Mouse (Mus musculus): ENCODE measurements around the gene Rasa1. TPM values are rescaled to one million over a fixed set of nuclear protein-coding genes. Genes with fewer than 3 reads are reported as not detected.

Rasa1 gene
- 10 to 100 TPM; 66.0 to 67.1 TPM for total RNA-seq (2021)
- long read RNA-seq, full-length matches to known transcripts: 55 of 62 reads
- long read RNA-seq, partial matches to known transcripts: 3 of 62 reads
- long read RNA-seq, other reads (novel, unspliced or antisense): 4 of 62 reads

GRCm38 (mm10) chr13:85288843-85289713 is at the start of gene Rasa1:
Gene Rasa1 (minus strand): TSS chr13:85289130.
- peak; percentile 91 to 94 for DNase-seq (ENCODE audit: low spot score in 2 of 2)

GRCm38 (mm10) chr13:85311547-85311946 is 22.6 kb upstream of the Rasa1 start:
- no peak for DNase-seq (ENCODE audit: low spot score in 2 of 2)

- DNase-seq (ENCODE audit: low spot score in 2 of 2): peak; percentile 44 to 70
Observed at GRCm38 (mm10) chr13:85310968-85311367, 22.0 kb upstream of the Rasa1 start.

- DNase-seq (ENCODE audit: low spot score in 2 of 2): no peak
Observed at GRCm38 (mm10) chr13:85310483-85310882, 21.6 kb upstream of the Rasa1 start.

- no peak for DNase-seq (ENCODE audit: low spot score in 2 of 2)
Observed at GRCm38 (mm10) chr13:85306039-85306438, 17.1 kb upstream of the Rasa1 start.

- no peak for DNase-seq (ENCODE audit: low spot score in 2 of 2)
Observed at GRCm38 (mm10) chr13:85290651-85291050, 1.7 kb upstream of the Rasa1 start.

- no peak for DNase-seq (ENCODE audit: low spot score in 2 of 2)
Observed at GRCm38 (mm10) chr13:85288574-85288842, 422 bp downstream of the Rasa1 start.

GRCm38 (mm10) chr13:85287876-85288573 is 905 bp downstream of the Rasa1 start:
- DNase-seq (ENCODE audit: low spot score in 2 of 2): peak in 1 of 2 experiments; percentile 31

GRCm38 (mm10) chr13:85282626-85283025 is 6.3 kb downstream of the Rasa1 start:
- no peak for DNase-seq (ENCODE audit: low spot score in 2 of 2)

- DNase-seq (ENCODE audit: low spot score in 2 of 2): no peak
Observed at GRCm38 (mm10) chr13:85278951-85279350, 10.0 kb downstream of the Rasa1 start.

- no peak for DNase-seq (ENCODE audit: low spot score in 2 of 2)
Observed at GRCm38 (mm10) chr13:85274572-85274971, 14.4 kb downstream of the Rasa1 start.

GRCm38 (mm10) chr13:85273788-85274187 is 15.1 kb downstream of the Rasa1 start:
- no peak for DNase-seq (ENCODE audit: low spot score in 2 of 2)

- DNase-seq (ENCODE audit: low spot score in 2 of 2): no peak
Observed at GRCm38 (mm10) chr13:85238760-85239159, 50.2 kb downstream of the Rasa1 start.

GRCm38 (mm10) chr13:85218656-85219055 is 70.3 kb downstream of the Rasa1 start:
- DNase-seq (ENCODE audit: low spot score in 2 of 2): peak in 1 of 2 experiments; percentile 26

- DNase-seq (ENCODE audit: low spot score in 2 of 2): peak in 1 of 2 experiments; percentile 57
Observed at GRCm38 (mm10) chr13:85210353-85210752, 78.6 kb downstream of the Rasa1 start.

GRCm38 (mm10) chr13:85208656-85209055 is 80.3 kb downstream of the Rasa1 start:
- no peak for DNase-seq (ENCODE audit: low spot score in 2 of 2)

GRCm38 (mm10) chr13:85207493-85207892 is 81.4 kb downstream of the Rasa1 start:
- DNase-seq (ENCODE audit: low spot score in 2 of 2): no peak

GRCm38 (mm10) chr13:85191253-85191652 is 97.7 kb downstream of the Rasa1 start:
- no peak for DNase-seq (ENCODE audit: low spot score in 2 of 2)

- DNase-seq (ENCODE audit: low spot score in 2 of 2): no peak
Observed at GRCm38 (mm10) chr13:85189644-85190121, 99.2 kb downstream of the Rasa1 start.

GRCm38 (mm10) chr13:85188903-85189643 is 99.9 kb downstream of the Rasa1 start, which contains the start of gene Ccnh:
Gene Ccnh (plus strand): TSS chr13:85189408.
- peak; percentile 90 to 95 for DNase-seq (ENCODE audit: low spot score in 2 of 2)
